Mouse (Mus musculus): Measurements from ENCODE around the gene Tmem135. TPM values are rescaled to one million over a fixed set of nuclear protein-coding genes. Genes with fewer than 3 reads are reported as not detected.

Tmem135 gene
- total RNA-seq, 2 experiments from 2014 or later: 64.7 to 65.6 TPM

DNA sequence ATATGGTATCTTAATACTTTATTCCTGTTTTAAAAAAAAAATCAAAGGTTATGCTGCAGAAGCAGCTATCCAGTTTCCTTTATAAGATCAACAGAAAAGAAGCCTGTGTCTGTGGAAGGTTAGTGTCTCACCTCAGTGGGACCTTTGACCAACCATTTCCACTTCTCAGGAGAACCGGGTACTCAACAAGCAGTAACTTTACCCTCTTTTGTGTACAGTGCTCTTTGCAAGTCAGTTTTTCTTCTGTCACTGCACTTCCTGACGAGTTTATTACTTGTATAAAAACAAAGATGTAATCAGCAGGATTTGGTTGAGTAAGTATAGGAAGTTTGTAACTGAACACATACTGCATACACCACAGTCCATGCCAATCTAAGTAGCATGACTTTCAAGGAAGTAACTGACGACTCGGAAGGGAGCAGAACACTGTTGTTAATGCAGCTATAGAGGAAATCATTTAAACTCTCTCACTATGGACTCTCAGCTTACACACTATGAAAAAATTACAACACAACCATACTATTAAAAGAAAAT, 168.0 kb downstream of the Tmem135 start:
- intact Hi-C loops (cut with DNase I): no loop called here
- Histone ChIP-seq H3K4me3 (no peak overlapping the region), H3K27ac (no peak overlapping the region)
- no peak for TF ChIP-seq CTCF (IDR thresholded peaks at IDR 0.05)
- no peak for DNase-seq (ENCODE audit: extremely low spot score in 1 of 2, low spot score in 2 of 2)

DNA sequence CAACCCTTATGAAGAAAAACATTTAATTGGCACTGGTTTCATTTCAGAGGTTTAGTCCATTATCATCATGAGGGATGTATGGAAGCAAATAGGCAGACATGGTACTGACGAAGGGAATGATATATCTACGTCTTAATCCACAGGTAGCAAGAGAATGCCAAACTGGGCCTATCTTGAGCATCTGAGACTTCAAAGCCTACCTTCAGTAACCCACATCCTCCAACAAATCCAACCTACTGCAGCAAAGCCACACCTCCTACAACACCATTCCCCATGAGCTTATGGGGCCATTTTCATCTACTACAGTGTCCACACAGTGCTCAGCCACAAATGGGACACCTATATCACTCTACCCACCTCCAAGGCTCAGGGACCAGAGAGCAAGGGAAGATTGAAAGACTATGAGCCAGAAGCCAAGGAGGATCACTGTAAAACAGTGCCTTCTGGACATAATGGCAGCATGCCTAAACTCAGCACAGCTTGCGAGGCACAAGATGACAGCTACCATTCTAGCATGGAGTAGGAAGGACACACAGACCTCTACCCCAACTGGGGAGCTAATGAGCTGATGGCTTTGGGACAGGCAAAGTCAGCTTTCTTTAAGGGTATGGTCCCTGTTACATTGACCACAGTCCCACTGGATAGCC, 171.4 kb downstream of the Tmem135 start:
- Histone ChIP-seq H3K27ac (no peak overlapping the region), H3K4me3 (no peak overlapping the region)
- no peak for DNase-seq (ENCODE audit: extremely low spot score in 1 of 2, low spot score in 2 of 2)
- TF ChIP-seq CTCF (IDR thresholded peaks at IDR 0.05): no peak
- intact Hi-C loops (cut with DNase I): no loop called here

DNA sequence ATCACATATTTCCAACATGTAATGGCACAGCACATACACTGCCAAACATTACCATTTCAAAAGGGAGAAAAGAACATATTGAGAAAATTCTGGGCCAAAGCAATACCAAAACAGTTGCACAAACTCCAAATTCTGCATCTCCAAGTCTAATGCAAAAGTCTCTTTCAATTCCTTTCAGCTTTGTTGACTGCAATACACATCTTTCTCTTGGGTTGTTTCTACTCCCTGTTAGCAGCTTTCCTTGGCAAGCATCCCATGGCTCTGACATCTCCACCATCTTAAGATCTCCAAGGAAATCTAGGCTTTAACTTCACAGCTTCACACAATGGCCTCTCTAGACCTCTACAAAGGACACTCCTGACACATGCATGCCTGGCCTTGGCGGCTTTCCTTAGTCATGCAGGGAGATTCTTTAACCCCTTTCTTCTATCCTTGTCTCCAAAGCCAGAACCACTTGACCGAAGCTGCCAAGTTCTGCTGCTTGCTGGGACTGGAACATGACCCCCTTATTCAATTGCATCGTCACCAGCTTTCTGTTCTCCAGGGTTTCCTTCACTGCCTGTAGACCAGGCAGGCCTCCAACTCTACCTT, 172.7 kb downstream of the Tmem135 start:
- no peak overlapping the region for H3K4me3 ChIP-seq
- intact Hi-C loops (cut with DNase I): no loop called here
- TF ChIP-seq CTCF (IDR thresholded peaks at IDR 0.05): no peak
- no peak overlapping the region for H3K27ac ChIP-seq
- DNase-seq (ENCODE audit: extremely low spot score in 1 of 2, low spot score in 2 of 2): no peak

DNA sequence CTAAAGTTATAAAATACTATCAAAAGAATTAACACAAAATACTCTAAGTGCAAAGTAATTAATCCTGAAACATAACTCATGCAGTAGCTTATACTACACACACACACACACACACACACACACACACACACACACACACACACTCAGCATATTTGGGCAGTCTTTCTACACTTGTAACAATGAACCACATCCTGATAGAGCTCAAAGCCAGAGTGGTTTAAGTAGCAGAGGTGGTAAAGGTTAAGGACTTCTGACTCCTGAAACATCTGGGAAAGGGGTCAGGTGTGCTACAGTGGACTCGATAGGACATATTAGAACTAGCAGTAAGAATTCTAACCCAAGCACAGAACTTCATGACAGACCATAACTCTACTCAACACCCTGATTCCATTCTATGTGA, 181.4 kb downstream of the Tmem135 start:
- no peak for TF ChIP-seq CTCF (IDR thresholded peaks at IDR 0.05)

GRCm38 (mm10) chr7:89216628-89217027, 187.4 kb downstream of the Tmem135 start:
- DNase-seq (ENCODE audit: extremely low spot score in 1 of 2, low spot score in 2 of 2): no peak
- no peak overlapping the region for H3K27ac ChIP-seq
- intact Hi-C loops (cut with DNase I): no loop called here
- no peak overlapping the region for H3K4me3 ChIP-seq
- no peak; the same call in none of the 2 replicates for TF ChIP-seq CTCF (IDR thresholded peaks at IDR 0.05)

More for the DNA sequence above, 181.4 kb downstream of the Tmem135 start:
- no peak overlapping the region for H3K27ac ChIP-seq
- no peak for DNase-seq (ENCODE audit: extremely low spot score in 1 of 2, low spot score in 2 of 2)
- intact Hi-C loops (cut with DNase I): no loop called here
- no peak overlapping the region for H3K4me3 ChIP-seq

DNA sequence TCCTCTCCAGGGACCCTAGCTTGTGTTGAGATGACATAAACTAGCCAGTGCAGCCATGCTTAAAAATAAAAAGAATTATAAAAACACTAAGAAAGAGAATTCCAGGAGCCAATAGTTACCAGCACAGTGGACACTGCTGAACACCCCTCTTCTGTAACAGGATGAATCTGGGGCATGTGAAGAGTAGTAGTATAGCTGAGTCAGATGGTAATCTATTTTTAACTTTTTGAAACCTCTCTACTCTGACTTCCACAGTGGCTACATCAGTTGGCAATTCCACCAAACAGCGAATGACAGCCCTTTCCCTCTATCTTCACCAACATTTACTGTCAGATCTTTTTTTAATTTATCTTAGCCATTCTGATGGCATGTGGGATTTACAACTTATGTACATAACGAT, 187.9 kb downstream of the Tmem135 start:
- intact Hi-C loops (cut with DNase I): no loop called here
- H3K4me3 ChIP-seq: no peak overlapping the region
- DNase-seq (ENCODE audit: extremely low spot score in 1 of 2, low spot score in 2 of 2): no peak
- no peak for TF ChIP-seq CTCF (IDR thresholded peaks at IDR 0.05)
- H3K27ac ChIP-seq: peak overlapping the region; percentile 3; the same call in 1 of the 2 replicates

GRCm38 (mm10) chr7:89215714-89216113, 188.3 kb downstream of the Tmem135 start:
- DNase-seq (ENCODE audit: extremely low spot score in 1 of 2, low spot score in 2 of 2): no peak
- Histone ChIP-seq H3K27ac (peak overlapping the region; percentile 3; the same call in 1 of the 2 replicates), H3K4me3 (no peak overlapping the region)
- TF ChIP-seq CTCF (IDR thresholded peaks at IDR 0.05): no peak
- intact Hi-C loops (cut with DNase I): no loop called here

- Histone ChIP-seq H3K27ac (no peak overlapping the region), H3K4me3 (no peak overlapping the region)
- DNase-seq (ENCODE audit: extremely low spot score in 1 of 2, low spot score in 2 of 2): no peak
- TF ChIP-seq CTCF (IDR thresholded peaks at IDR 0.05): no peak
- intact Hi-C loops (cut with DNase I): no loop called here
Observed at GRCm38 (mm10) chr7:89210506-89210905, 193.5 kb downstream of the Tmem135 start.

- Histone ChIP-seq H3K27ac (no peak overlapping the region), H3K4me3 (no peak overlapping the region)
- intact Hi-C loops (cut with DNase I): no loop called here
- DNase-seq (ENCODE audit: extremely low spot score in 1 of 2, low spot score in 2 of 2): no peak
- no peak for TF ChIP-seq CTCF (IDR thresholded peaks at IDR 0.05)
Observed at GRCm38 (mm10) chr7:89206165-89206564, 197.9 kb downstream of the Tmem135 start.

DNA sequence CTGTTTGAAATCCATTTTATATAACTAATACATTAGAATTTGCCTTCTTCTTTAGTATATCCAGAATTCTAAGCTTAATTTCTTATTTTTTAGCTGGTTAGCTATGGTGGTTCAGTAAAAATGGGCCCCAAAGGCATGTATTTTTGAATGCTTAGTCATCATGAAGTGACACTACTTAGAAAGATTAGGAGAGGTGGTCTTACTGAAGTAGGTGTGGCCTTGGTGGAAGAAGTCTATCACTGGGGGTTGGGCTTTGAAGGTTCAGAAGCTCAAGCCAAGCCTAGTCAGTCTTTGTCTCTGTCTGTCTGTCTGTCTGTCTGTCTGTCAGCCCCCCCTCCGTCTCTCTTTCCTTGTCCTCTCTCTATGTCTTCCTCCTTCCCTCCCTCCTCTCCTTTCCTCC, 198.6 kb downstream of the Tmem135 start:
- intact Hi-C loops (cut with DNase I): no loop called here
- no peak for DNase-seq (ENCODE audit: extremely low spot score in 1 of 2, low spot score in 2 of 2)
- Histone ChIP-seq H3K4me3 (no peak overlapping the region), H3K27ac (no peak overlapping the region)
- TF ChIP-seq CTCF (IDR thresholded peaks at IDR 0.05): no peak

GRCm38 (mm10) chr7:89203144-89203543, 200.9 kb downstream of the Tmem135 start:
- intact Hi-C loops (cut with DNase I): no loop called here
- Histone ChIP-seq H3K4me3 (no peak overlapping the region), H3K27ac (no peak overlapping the region)
- no peak for TF ChIP-seq CTCF (IDR thresholded peaks at IDR 0.05)
- DNase-seq (ENCODE audit: extremely low spot score in 1 of 2, low spot score in 2 of 2): no peak

DNA sequence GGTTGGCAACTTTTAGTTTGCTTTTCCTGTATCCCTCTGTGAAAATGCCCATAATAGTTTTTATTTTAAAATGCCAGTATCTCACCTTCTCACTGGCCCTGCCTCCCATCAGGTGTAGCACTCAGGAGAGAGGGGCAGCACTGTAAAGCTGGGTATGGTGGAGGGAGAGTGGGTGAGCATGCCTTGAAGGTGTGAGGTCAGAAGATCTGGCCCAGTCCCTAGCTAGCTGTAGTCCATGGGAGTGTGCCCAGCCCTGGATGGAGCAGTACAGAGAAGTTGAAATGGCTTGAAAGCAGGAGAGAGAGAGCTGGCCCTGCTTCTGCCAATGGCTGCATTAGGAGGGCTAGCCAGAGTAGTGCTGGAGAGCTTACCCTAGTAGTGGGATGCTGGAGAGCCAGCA, 202.1 kb downstream of the Tmem135 start:
- intact Hi-C loops (cut with DNase I): no loop called here
- no peak for TF ChIP-seq CTCF (IDR thresholded peaks at IDR 0.05)
- H3K4me3 ChIP-seq: no peak overlapping the region
- no peak for DNase-seq (ENCODE audit: extremely low spot score in 1 of 2, low spot score in 2 of 2)
- H3K27ac ChIP-seq: no peak overlapping the region

GRCm38 (mm10) chr7:89198499-89198898, 205.5 kb downstream of the Tmem135 start:
- DNase-seq (ENCODE audit: extremely low spot score in 1 of 2, low spot score in 2 of 2): no peak
- Histone ChIP-seq H3K27ac (no peak overlapping the region), H3K4me3 (no peak overlapping the region)
- intact Hi-C loops (cut with DNase I): no loop called here
- no peak for TF ChIP-seq CTCF (IDR thresholded peaks at IDR 0.05)
